Mouse (Mus musculus) G1E-ER4 (cell line): ENCODE results near the gene Tead2. TPM values are rescaled to one million over a fixed set of nuclear protein-coding genes. Genes with fewer than 3 reads are reported as not detected.

ENCODE experiments used
- GATA1 ChIP-seq: IDR thresholded peaks from one replicate; pipeline ENCODE4 v1.8.0; 2012; ENCODE audit warnings: low read length, inconsistent platforms
- polyA plus RNA-seq: library from polyadenylated mRNA; stranded (reverse); fragments of >175 nt; gene quantifications from 2 replicates; pipeline ENCODE4 v1.2.3, GENCODE M21; 2012

Tead2 gene
- polyA plus RNA-seq, 1 experiment, result not detected

DNA sequence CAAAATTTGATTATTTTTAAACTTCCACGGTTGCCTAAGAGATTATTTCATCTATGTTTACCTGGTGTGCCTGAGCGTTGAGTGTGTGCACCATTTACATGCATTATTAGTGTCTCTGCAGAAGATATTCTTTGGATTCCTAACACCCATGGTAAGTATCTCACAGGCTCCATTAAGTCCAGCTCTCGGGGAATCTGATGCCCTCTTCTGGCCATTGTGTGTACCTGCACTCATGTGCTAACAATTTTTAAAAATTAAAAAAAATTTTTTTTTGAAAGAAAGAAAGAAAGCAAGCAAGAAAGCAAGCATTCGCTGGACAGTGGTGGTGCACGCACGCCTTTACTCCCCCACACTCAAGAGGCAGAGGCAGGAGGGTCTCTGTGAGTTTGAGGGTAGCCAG, 7.3 kb upstream of the Tead2 start:
- no peak for TF ChIP-seq GATA1

DNA sequence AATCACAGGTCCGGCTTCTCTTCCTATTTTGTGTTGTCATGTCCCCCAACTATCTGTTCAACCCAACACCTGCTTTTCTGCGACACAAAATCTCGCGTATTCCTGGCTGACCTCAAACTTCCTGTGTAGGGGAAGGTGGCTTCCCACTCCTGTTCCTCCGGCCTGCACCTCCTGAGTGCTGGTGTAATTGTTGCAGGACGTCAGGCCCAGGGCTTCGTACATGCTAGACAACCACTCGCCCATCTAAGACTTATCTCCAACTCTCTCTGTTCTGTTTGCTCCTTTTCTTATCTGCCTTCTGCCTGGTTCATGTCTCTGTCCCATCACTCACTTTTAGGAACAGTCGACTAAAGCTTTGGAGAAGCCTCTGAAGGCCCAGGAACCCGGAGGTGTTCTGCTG, 4.5 kb upstream of the Tead2 start:
- no peak for TF ChIP-seq GATA1

DNA sequence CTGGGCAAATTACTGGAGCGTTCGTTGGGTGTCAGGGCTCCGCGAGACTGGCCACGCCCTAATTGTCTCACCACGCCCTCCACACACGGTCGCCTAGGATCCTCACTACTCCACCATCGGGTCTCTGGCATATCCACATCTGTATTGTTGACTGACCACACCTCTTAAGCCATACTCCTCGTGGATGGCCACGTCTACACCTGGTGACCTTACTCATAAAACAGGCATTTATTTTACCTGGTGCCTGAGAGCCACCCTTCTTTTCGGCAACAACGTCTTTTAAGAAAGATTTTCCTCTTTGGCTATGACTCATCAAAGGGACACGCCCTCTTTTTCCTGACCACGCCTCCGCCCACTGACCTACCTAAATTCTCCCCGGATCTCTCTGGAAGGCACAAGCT, 3.7 kb upstream of the Tead2 start, which contains the start of gene Dkkl1:
Gene Dkkl1 (minus strand): TSS at position 297 of the 401 bp plus-strand sequence.
- TF ChIP-seq GATA1, result no peak

- TF ChIP-seq GATA1, result no peak
Observed at GRCm38 (mm10) chr7:45212356-45212755, 3.2 kb upstream of the Tead2 start.

DNA sequence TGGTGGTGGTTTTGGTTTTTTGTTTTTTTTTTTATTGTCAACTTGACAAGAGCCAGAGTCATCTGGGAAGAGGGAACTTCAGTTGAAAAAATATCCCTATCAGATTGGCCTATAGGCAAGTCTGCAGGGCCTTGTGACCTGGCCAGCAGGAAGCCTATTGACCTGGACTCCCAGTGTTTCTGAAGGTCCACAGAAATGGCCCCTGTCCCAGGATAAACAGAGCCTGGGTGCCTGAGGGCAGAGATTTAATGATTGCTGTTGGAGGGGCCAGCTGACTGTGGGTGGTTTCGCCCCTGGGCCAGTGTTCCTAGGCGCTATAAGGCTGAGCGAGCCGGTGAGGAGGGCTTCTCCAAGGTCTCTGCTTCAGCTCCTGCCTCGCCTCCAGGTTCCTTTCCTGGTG, 1.8 kb upstream of the Tead2 start:
- TF ChIP-seq GATA1, result no peak

DNA sequence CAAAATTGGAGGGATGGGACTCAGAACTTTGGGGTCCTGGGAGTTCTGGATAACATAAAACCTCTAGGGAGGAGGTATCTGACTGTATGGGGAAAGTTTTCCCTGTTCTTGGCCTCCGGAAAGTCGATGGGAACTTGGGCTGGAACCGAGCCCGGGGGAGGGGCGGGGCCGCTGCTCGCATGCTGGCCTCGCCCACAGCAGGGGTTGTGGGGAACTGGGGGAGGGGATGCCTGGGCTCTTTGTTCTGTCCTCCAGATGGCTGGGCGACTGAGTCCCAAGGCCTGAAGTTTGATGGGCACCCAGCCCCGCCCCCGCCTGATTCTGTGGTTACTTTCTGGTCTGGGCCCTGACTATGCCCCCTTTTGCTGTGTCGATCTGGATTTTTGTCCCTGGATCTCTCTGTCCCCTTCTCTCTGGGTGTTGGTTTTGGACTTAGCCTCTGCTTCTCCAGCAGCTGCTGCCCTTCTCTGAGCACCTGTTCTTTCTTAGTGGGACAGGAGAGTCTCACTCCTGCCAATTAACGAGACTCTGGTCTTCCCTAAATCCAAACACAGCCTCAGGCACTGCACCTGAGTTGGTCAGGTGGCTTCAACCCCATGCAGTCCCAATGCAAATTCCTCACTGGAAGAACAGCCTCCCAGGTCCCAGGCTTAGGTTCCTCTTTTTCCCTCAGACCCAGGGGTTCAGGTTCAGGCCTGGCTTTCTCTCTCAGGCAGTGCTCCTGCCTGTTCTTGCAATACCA, 1.1 kb downstream of the Tead2 start:
- TF ChIP-seq GATA1, result no peak

- TF ChIP-seq GATA1, result no peak
Observed at GRCm38 (mm10) chr7:45221680-45222079, 6.1 kb downstream of the Tead2 start.

DNA sequence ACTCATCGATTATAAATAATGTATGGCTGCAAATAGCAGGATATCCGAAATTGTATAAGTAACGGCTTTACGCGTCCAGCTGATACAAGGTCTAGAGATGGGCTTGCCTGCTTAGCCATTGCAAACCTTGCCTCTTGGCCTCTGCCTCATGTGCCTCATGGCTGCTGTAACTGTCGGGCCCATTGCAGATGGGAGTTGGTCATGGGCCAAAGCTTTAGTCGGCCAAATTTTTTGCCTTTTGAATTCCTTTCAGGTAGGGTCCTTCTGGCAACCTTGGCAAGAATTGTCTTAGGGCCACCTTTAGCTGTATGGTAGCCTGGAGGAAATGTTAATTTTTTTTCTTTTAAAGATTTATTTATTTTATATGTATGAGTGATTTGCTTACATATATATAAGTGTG, 9.3 kb downstream of the Tead2 start:
- no peak for TF ChIP-seq GATA1

GRCm38 (mm10) chr7:45226421-45226820, 10.9 kb downstream of the Tead2 start:
- no peak for TF ChIP-seq GATA1

- TF ChIP-seq GATA1, result no peak
Observed at GRCm38 (mm10) chr7:45228548-45228947, 13.0 kb downstream of the Tead2 start.

- TF ChIP-seq GATA1, result no peak
Observed at GRCm38 (mm10) chr7:45229046-45229445, 13.5 kb downstream of the Tead2 start.

DNA sequence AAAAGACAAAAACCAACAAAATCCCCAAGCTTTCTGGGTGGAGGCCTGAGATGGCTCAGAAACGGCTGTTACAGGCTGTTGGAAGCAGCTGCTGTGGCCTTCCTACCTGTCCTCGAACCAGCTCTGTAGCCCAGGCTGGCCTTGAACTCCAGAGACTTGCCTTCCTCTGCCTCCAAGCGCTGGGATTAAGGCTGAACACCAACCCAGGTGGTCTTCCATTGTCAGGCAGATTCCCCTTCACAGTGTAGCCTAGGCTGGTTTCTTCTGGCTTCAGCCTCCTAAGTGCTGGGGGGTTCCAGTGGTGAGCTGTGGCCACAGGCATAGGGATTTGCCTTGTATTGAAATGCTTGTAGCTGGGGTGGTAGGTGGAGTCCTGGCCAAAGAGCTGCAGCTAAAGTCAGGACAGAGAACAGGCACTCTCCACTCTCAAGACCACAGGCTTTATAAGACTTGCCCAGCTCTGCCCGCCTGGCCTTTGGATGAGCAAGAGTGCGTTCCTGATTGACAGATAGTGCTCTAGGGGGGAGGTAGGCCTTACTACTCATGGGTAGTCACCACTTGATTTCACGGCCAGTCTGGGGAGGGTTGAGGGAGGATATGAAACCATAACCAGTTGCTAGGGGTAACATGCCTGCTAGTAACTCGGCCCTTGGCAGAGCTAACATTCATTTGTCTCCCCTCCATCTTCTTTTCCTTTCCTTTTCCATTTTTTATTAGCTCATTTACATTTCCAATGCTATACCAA, 14.1 kb downstream of the Tead2 start:
- no peak for TF ChIP-seq GATA1

DNA sequence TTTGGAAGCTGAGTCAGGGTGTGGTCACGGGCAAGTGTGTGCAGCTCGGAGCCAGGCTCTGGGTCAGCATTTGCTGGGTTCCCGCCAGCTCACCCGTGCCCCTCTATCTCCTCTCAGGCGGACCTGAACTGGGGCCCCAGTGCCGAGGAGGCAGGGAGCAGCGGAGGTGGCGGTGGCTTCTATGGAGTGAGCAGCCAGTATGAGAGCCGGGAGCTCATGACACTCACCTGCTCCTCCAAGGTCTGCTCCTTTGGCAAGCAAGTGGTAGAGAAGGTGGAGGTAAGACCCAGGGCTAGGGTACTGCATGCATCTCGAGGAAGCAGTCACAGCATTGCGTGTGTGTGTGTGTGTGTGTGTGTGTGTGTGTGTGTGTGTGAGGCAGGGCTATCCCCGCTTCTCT, 15.6 kb downstream of the Tead2 start:
- TF ChIP-seq GATA1, result no peak

GRCm38 (mm10) chr7:45231941-45232340, 16.4 kb downstream of the Tead2 start:
- no peak for TF ChIP-seq GATA1

DNA sequence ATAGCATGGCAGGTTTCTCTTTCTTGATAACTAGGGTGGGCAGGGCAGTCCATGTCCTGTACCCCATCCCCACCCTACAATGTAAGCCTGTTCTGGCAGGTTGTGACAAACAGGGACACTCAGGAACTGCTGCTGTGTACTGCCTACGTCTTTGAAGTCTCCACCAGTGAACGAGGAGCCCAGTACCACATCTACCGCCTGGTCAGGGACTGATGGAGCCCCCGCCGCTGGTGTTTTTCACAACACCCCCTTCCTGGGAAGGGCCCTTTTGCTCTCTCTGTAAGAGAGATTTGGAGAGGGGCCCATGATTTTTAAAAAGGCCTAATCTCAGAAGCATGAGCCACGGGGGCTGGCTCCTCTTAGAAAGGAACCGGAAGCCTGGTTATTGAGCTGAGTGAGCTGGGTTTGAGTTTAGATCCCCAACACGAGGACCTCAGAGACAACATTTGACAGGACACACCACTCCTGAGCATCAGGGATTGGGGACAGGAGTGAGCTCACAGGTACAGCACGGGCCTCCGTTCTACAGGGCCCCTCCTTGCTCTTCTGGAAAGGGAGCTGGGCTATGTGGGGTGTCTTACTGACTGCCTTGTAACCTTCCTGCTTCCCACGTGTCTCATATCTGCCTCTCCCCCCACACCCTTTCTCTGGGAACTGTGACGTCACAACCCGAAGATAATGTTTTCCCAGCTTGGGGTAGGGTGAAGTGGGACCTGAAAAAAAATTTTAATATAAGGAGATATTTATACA, 17.3 kb downstream of the Tead2 start:
- TF ChIP-seq GATA1, result no peak
